Mouse (Mus musculus) 416B (cell line): ENCODE results near the gene Ak7.

Experiments used
- DNase-seq: peaks from one replicate; pipeline ENCODE4 v3.0.0; 2011; ENCODE audit warnings: low read depth

Ak7 gene

GRCm38 (mm10) chr12:105705799-105706487, at the start of gene Ak7:
TSS of gene Ak7 (plus strand) at chr12:105705976.
- DNase-seq: no peak

DNA sequence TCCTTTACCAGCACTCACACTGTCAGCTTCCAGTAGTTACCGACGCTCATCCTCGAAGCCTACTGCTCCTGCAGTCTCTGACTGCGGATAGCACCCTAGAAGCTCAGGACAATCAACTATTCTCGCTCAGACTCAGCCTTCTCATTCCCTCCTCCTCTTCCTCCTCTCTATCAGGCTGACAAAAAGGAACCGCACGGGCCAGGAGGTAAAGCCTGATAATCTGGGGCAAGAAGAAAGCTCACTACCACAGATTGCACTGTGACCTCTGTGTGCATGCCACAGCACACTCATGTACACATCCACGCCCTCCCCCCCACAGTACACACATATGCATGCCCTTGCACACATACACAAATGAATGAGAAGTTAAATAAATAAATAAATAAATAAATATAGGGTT, 29.5 kb upstream of the Ak7 start:
- no peak for DNase-seq

GRCm38 (mm10) chr12:105678211-105678610, 27.6 kb upstream of the Ak7 start:
- no peak for DNase-seq

DNA sequence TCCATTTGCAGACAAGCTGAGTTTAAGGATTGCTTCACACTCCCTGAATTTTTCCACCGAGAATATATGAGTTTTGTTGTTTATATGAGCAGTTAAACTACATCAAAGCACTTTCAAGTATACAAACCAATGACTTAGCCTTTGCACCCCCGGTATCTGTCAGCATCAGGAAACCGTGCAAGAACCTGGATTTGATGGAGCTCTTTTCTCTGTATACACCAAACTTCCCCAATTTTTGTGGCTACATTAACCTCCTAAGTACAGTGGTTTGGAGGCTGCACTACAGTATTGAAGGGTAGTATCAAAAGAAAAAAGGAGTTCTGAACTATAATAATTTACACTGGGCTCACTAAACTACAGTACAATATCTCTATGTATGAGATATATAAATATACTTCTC, 27.0 kb upstream of the Ak7 start:
- peak; percentile 26 for DNase-seq

DNA sequence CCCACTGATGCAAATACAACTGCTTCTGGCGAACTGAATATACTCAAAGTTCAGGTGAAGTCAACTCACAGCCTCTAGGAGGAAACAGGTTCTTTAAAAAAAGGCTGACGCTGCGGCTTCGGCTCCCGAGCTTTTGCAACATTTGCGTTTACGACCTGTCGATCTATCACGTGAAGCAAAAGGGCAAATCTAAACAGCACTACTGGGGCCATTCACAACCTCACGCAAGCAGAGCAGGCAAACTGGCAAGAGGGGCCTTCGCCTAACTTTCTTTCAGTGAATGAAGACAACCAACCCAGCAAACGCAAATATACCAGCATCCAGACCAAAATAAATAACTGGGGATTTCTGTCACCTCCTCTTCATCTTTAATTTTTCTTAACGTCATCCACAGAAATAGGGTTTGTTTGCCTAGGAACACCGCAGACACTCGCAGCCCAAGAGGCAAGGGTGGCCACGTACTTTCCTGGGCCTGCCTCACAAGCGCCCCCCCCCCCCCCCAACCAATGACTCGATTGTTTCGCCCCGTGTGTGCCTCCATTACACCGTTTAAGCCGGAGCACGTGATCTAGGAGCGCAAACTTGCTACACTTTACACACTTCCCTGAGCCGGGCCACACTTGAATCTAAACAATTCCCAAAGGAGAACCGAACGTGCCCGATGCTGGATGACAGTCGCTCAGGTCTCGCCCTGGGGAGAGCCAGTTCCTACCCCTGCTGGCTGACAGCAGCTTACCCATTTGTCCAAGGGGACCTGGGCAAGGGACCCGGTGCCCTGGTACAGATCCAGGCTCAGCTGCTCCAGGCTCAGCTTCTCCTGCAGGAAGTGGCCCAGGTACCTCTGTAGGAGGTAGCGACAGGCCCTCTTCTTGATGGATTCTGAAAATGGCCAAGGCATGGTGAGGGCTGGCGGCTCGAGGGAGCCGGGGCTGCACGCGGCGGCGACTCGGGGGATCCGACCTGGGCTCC, 21.6 kb upstream of the Ak7 start, which contains the start of gene Gskip:
Gskip (plus strand) TSS at position 897 of the 969 bp plus-strand sequence.
- peak; percentile 86 for DNase-seq

- peak; percentile 96 for DNase-seq
Measured at GRCm38 (mm10) chr12:105685001-105685691, 20.6 kb upstream of the Ak7 start, which contains the start of gene Atg2b. TSS of gene Atg2b (minus strand) at chr12:105685211.

DNA sequence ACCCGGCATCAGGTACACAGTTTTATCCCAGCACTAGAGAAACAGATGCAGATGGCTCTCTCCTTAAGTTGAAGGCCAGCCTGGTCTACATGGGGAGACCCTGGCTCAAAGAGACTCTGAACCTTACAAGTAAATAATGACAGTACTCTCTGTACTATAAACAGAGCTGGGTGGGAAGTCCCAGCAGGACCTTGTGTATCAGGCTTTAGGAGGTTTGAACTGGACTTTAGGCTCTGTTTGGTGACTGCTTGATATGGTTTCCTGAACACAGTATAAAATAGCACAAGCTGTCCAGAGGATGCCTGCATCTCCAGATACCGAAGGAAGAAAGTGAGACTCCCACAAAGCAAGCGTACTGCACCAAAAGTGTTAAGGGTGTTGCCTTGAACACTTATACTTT, 19.0 kb upstream of the Ak7 start:
- DNase-seq: no peak

DNA sequence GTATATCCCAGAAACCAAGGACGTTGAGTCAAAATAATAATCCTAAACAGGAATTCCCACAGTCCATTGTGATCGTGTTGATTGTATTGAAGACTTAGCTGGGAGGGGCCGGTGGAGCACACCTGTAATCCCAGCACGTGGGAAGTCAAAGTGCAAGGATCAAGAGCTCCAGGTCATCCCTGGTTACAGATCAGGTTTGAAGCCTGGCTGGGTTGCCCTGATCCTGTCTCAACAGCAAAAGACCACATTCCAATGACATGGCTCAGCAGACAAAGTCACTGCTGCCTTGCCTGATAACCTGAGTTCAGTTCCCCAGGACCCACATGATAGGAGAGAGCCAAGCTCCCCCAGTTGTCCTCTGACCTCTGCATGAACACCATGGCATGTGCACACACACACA, 18.4 kb upstream of the Ak7 start:
- DNase-seq: no peak

GRCm38 (mm10) chr12:105688546-105688945, 17.2 kb upstream of the Ak7 start:
- peak; percentile 86 for DNase-seq

DNA sequence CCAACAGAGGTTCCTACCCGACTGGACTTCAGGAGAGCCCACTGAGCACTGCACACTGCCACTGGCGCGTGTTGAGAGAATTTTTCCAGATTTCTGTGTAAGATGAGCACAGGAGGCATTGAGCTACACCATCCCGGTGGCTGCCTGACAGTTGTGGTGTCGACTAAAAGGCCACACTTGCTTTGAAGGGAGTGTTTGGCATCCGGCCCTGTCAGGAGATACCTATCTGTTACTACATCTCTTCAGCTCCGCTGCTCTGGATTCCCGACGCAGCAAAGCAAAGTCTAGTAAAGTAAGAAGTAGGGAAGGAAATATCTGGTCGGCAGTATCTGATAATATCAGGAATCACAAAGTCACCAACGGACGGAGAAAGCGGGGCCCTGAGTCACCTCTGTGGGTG, 16.3 kb upstream of the Ak7 start:
- peak; percentile 75 for DNase-seq

- no peak for DNase-seq
Measured at GRCm38 (mm10) chr12:105694021-105694420, 11.8 kb upstream of the Ak7 start.

DNA sequence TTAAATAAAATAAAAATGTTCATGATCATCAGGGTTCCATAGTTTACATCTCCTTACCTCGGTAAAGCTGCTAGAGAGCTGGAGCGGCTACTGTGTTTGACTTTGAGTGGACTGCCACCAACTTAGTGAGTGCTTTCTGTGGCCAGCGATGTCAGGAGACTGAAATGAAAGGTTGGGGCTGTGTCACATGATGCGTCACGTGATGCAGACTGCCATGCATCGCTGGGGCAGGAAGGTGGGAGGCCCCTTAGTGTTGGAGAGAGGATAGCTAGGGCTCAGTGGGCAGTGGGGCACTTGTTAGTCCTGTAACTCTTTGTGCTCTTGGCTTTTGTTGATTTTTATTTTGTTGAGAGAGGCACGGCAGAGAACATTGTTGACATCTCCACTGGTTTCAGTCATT, 9.9 kb upstream of the Ak7 start:
- no peak for DNase-seq

GRCm38 (mm10) chr12:105697104-105697780, 8.5 kb upstream of the Ak7 start:
- peak; percentile 22 for DNase-seq

GRCm38 (mm10) chr12:105700433-105700832, 5.3 kb upstream of the Ak7 start:
- DNase-seq: no peak

GRCm38 (mm10) chr12:105718616-105719015, 12.8 kb downstream of the Ak7 start:
- no peak for DNase-seq

DNA sequence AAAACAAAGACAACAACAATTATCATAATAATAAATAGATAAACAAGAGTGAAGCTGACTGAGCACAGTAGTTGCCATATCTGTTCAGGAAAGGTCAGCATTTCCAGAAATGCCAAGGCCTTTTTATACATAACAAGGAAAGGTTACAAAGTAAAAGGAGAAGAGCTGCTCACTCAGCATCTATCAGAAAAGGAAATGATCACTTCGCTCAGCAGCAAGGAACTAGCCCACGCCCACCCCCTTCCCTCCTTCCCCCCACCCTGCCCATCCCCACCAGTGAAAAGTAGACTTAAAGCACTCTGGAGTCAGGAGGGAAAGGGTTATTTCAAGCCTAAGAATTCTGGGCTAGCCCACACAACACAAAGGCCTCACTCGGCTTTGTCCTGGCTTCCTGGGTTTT, 14.4 kb downstream of the Ak7 start:
- no peak for DNase-seq

DNA sequence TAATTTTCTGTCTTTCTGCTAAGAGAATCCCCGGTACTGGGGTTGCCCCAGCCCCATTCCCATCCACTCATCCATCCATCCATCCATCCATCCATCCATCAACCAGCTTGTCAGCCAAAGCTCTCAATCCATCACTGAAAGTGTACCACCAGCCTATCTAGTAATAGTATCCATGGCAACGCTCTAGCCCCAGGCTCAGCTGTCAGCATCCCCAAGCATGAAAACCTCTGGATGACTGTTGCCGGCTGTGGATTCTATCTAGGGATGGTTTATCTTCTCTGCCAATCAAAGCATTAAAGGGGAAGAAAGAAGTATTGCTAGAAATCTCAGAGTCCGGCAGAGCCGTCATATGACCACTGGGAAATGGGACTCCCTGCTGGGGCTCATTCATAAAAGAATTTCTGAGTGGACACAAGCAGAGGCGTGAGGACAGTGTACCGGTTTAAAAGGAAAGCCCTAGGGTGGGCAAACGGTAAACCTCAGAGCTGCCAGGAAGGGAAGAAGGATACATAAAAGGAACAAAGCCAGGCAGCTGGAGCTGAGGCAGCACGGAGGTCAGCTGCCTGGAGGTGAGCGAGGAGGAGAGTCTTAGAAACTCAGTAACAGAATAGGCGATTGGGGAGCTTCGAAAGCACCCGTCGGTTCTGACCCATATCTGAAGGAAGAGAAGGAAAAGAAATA, 15.8 kb downstream of the Ak7 start:
- no peak for DNase-seq

GRCm38 (mm10) chr12:105722657-105723056, 16.9 kb downstream of the Ak7 start:
- DNase-seq: peak; percentile 69

- DNase-seq: no peak
Measured at GRCm38 (mm10) chr12:105724616-105725015, 18.8 kb downstream of the Ak7 start.

GRCm38 (mm10) chr12:105725736-105726135, 20.0 kb downstream of the Ak7 start:
- DNase-seq: no peak

DNA sequence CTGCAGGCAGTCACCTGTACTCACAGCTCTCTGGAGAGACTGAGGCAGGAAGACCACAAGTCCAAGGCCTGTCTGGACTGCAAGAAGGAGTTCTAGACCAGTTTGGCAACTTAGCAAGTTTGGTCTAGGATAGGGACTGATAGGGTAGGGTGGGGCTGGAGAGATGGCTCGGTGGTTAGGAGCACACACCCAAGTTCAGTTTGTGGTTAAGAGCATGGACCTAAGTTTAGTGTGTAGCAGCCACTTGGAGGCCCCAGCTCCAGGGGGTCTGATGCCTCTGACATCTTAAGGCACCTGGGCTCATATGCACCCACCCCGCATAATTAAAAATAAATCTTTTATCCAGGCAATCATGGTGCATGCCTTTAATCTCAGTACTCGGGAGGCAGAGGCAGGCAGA, 21.5 kb downstream of the Ak7 start:
- no peak for DNase-seq
